Comparison of ENCODE assay signal across 7 mouse cellular contexts in genomic region chr12:65172021-65172951, GRCm38 (mm10). TPM values are rescaled to one million over a fixed set of nuclear protein-coding genes. Genes with fewer than 3 reads are reported as not detected.
DNase-seq lines count a peak whose midpoint lies in the region; ATAC-seq lines count a peak whose summit lies in the region.

Gene Mis18bp1, minus strand, starts transcription at chr12:65172604.

- DNase-seq in adrenal gland, postnatal 14 days, result peak; percentile 97
- DNase-seq in embryonic facial prominence, embryonic 11.5 days (ENCODE audit: low spot score), result peak; percentile 96
- peak; percentile 95 for DNase-seq in kidney, adult 11 months
- peak; percentile 95 for DNase-seq in limb, embryonic 10.5 days (ENCODE audit: low spot score)
- peak; percentile 89 for DNase-seq in spleen, adult 12 weeks (ENCODE audit: low spot score)

- H3K4me3 ChIP-seq in embryonic facial prominence, embryonic 11.5 days (ENCODE audit: low read depth, low read length), result peak within 1 kb of the TSS; percentile 84
- H3K4me3 ChIP-seq in limb, embryonic 10.5 days, result peak within 1 kb of the TSS; percentile 71
- H3K4me3 ChIP-seq in midbrain, embryonic 13.5 days (replicated peaks), result peak within 1 kb of the TSS; percentile 78

- H3K9ac ChIP-seq in embryonic facial prominence, embryonic 11.5 days (replicated peaks; ENCODE audit: low read length), result peak within 1 kb of the TSS; percentile 85
- peak within 1 kb of the TSS; percentile 69 for H3K9ac ChIP-seq in midbrain, embryonic 13.5 days (replicated peaks)

- 0 out of 2 replicates have a peak, but pooled peaks cover 2% of the 10 kb centered on the region for H3K4me1 ChIP-seq in embryonic facial prominence, embryonic 11.5 days (ENCODE audit: control insufficient read depth, insufficient read depth, low read length)
- H3K4me1 ChIP-seq in limb, embryonic 10.5 days, result peaks cover 13% of the 10 kb centered on the region
- peaks cover 18% of the 10 kb centered on the region for H3K4me1 ChIP-seq in midbrain, embryonic 13.5 days (replicated peaks)

- no peaks in the 10 kb centered on the region for H3K9me3 ChIP-seq in embryonic facial prominence, embryonic 11.5 days (replicated peaks; ENCODE audit: control insufficient read depth, low read length)
- H3K9me3 ChIP-seq in limb, embryonic 10.5 days (replicated peaks), result no peaks in the 10 kb centered on the region
- peaks cover 4% of the 10 kb centered on the region; the same call in 1 of the 2 replicates for H3K9me3 ChIP-seq in midbrain, embryonic 13.5 days

- peak within 1 kb of the TSS; percentile 30 for H3K4me2 ChIP-seq in embryonic facial prominence, embryonic 11.5 days (ENCODE audit: low read depth, low read length)
- peak within 1 kb of the TSS; percentile 66 for H3K4me2 ChIP-seq in midbrain, embryonic 13.5 days (replicated peaks)

- peak within 1 kb of the TSS; percentile 61 for H3K27ac ChIP-seq in embryonic facial prominence, embryonic 11.5 days (replicated peaks; ENCODE audit: low read depth, low read length)
- H3K27ac ChIP-seq in limb, embryonic 10.5 days, result peak within 1 kb of the TSS; percentile 93
- H3K27ac ChIP-seq in midbrain, embryonic 13.5 days, result peak within 1 kb of the TSS; percentile 86

- ATAC-seq in embryonic facial prominence, embryonic 11.5 days (replicated peaks; ENCODE audit: insufficient number of reproducible peaks, low FRiP score, low TSS enrichment, low read depth), result peak; percentile 99
- peak; percentile 96 for ATAC-seq in granulocyte monocyte progenitor cell, adult 5-6 weeks (replicated peaks; ENCODE audit: poor library complexity, severe bottlenecking)
- peak; percentile 100 for ATAC-seq in midbrain, embryonic 13.5 days

- under 1% methylated on average over 69 of the region's 70 CpGs for WGBS in embryonic facial prominence, embryonic 11.5 days
- WGBS in limb, embryonic 10.5 days, result under 1% methylated on average over 70 of the region's 70 CpGs
- under 1% methylated on average over 70 of the region's 70 CpGs for WGBS in midbrain, embryonic 13.5 days

- H3K27me3 ChIP-seq in embryonic facial prominence, embryonic 11.5 days (ENCODE audit: control insufficient read depth, insufficient read depth, low read length), result no peaks in the 10 kb centered on the region
- H3K27me3 ChIP-seq in limb, embryonic 10.5 days (ENCODE audit: low read depth, poor library complexity, severe bottlenecking), result no peaks in the 10 kb centered on the region
- no peaks in the 10 kb centered on the region for H3K27me3 ChIP-seq in midbrain, embryonic 13.5 days

- no peaks in the 10 kb centered on the region for H3K36me3 ChIP-seq in embryonic facial prominence, embryonic 11.5 days (replicated peaks; ENCODE audit: control insufficient read depth, insufficient read depth, low read depth, low read length)
- peaks cover 12% of the 10 kb centered on the region for H3K36me3 ChIP-seq in limb, embryonic 10.5 days
- H3K36me3 ChIP-seq in midbrain, embryonic 13.5 days, result no peaks in the 10 kb centered on the region

RNA-seq across cellular contexts. Expression of gene Mis18bp1, which starts in this region (rescaled TPM):
- 4.6 and 6.4 TPM in 2 replicates for total RNA-seq in adrenal gland, postnatal 14 days (2021)
- polyA plus RNA-seq in embryonic facial prominence, embryonic 11.5 days (2014; fragmentation: Nextera tagmentation; extraction: Ambion mirVana), result 88.9 and 102 TPM in 2 replicates
- total RNA-seq in granulocyte monocyte progenitor cell, adult 5-6 weeks (2014; fragmentation: Nextera tagmentation), result 28.0 and 43.1 TPM in 2 replicates
- total RNA-seq in granulocyte monocyte progenitor cell, adult 5-6 weeks (2017), result 66.6 and 73.2 TPM in 2 replicates
- polyA plus RNA-seq in limb, embryonic 10.5 days (2016; fragmentation: Nextera tagmentation; extraction: Ambion mirVana), result 75.1 and 87.9 TPM in 2 replicates
- 29.2 and 31.4 TPM in 2 replicates for polyA plus RNA-seq in midbrain, embryonic 13.5 days (2015; fragmentation: Nextera tagmentation; extraction: Ambion mirVana)

Comparison
In these comparisons a context has a peak if more than half of its experiments do, and no peak if none do; other contexts are left out.
1. Peak in every context shown above with its lines: DNase-seq, ATAC-seq, H3K4me3 ChIP-seq and H3K27ac ChIP-seq.